50 mouse cellular contexts compared by ENCODE assay signal in genomic region chr19:11614805-11615204, GRCm38 (mm10). TPM values are rescaled to one million over a fixed set of nuclear protein-coding genes. Genes with fewer than 3 reads are reported as not detected.
"Had no signal": no experiment of that assay in that cellular context is flagged by ENCODE, and none has a peak within 500 bp of the region (broad histone marks: within the 10 kb centered on the region; RNA-seq: fewer than 3 reads in every experiment).

No protein-coding gene starts in this region.

- H3K27me3 ChIP-seq: heart, embryonic 12.5 days; heart, embryonic 13.5 days; heart, embryonic 15.5 days; hindbrain, embryonic 12.5 days; hindbrain, embryonic 13.5 days; hindbrain, embryonic 15.5 days; intestine, embryonic 15.5 days; kidney, embryonic 15.5 days had no signal

- H3K9ac ChIP-seq: heart, embryonic 12.5 days; heart, embryonic 13.5 days; heart, embryonic 15.5 days; hindbrain, embryonic 12.5 days; hindbrain, embryonic 13.5 days; hindbrain, embryonic 14.5 days; hindbrain, embryonic 15.5 days; intestine, embryonic 15.5 days; kidney, embryonic 15.5 days had no signal

- H3K4me3 ChIP-seq: heart, embryonic 10.5 days; heart, embryonic 12.5 days; heart, embryonic 13.5 days; heart, embryonic 15.5 days; hindbrain, embryonic 10.5 days; hindbrain, embryonic 12.5 days; hindbrain, embryonic 13.5 days; hindbrain, embryonic 15.5 days; intestine, embryonic 15.5 days; kidney, embryonic 15.5 days; layer of hippocampus, adult 2 months had no signal

- DNase-seq: heart, postnatal 10 days; heart, postnatal 14 days; heart, postnatal 36 days; heart, postnatal 4 days; kidney, adult 11 months; kidney, adult 18-20 months; kidney, adult 2 months; kidney, adult 8-10 months; kidney, adult 9 months; kidney, postnatal 10 days; kidney, postnatal 14 days; kidney, postnatal 25 days; kidney, postnatal 36 days; kidney, postnatal 4 days; layer of hippocampus, adult 9-11 months; layer of hippocampus, postnatal 36 days had no signal

- H3K27ac ChIP-seq: heart, embryonic 10.5 days; heart, embryonic 13.5 days; heart, embryonic 15.5 days; hindbrain, embryonic 10.5 days; hindbrain, embryonic 12.5 days; hindbrain, embryonic 13.5 days; hindbrain, embryonic 14.5 days; hindbrain, embryonic 15.5 days; hindbrain, postnatal 0 days; intestine, embryonic 15.5 days; kidney, embryonic 15.5 days; kidney, postnatal 0 days; layer of hippocampus, adult 2 months had no signal

- H3K36me3 ChIP-seq: heart, embryonic 10.5 days; heart, embryonic 12.5 days; heart, embryonic 13.5 days; heart, embryonic 15.5 days; hindbrain, embryonic 10.5 days; hindbrain, embryonic 12.5 days; hindbrain, embryonic 13.5 days; hindbrain, embryonic 15.5 days; intestine, embryonic 15.5 days; kidney, embryonic 15.5 days had no signal

- H3K4me1 ChIP-seq: heart, embryonic 10.5 days; heart, embryonic 12.5 days; heart, embryonic 13.5 days; heart, embryonic 15.5 days; hindbrain, embryonic 10.5 days; hindbrain, embryonic 12.5 days; hindbrain, embryonic 13.5 days; hindbrain, embryonic 15.5 days; intestine, embryonic 15.5 days had no signal

- H3K9me3 ChIP-seq: heart, embryonic 10.5 days; heart, embryonic 12.5 days; heart, embryonic 13.5 days; heart, embryonic 15.5 days; hindbrain, embryonic 10.5 days; hindbrain, embryonic 12.5 days; hindbrain, embryonic 13.5 days; hindbrain, embryonic 15.5 days; intestine, embryonic 15.5 days; kidney, embryonic 15.5 days had no signal

RNA-seq across cellular contexts. Expression of gene Ms4a2, which starts 8.7 kb away (rescaled TPM):
- total RNA-seq: heart, postnatal 14 days; heart, postnatal 36 days; hindbrain, postnatal 0 days; layer of hippocampus, adult 18-20 months; layer of hippocampus, adult 8-10 months; layer of hippocampus, postnatal 10 days; layer of hippocampus, postnatal 14 days; layer of hippocampus, postnatal 25 days; layer of hippocampus, postnatal 36 days; left cerebral cortex, adult 18-20 months had no signal
- polyA plus RNA-seq: heart, embryonic 12.5 days; heart, embryonic 13.5 days; heart, embryonic 14.5 days; heart, embryonic 15.5 days; hindbrain, embryonic 10.5 days; hindbrain, embryonic 11.5 days; hindbrain, embryonic 12.5 days; hindbrain, embryonic 14.5 days; large intestine, adult 2 months had no signal

RNA-seq across cellular contexts. Expression of gene Ms4a3, which starts 25.8 kb away (rescaled TPM):
- total RNA-seq: heart, postnatal 10 days; heart, postnatal 14 days; heart, postnatal 25 days; heart, postnatal 36 days; heart, postnatal 4 days; hindbrain, postnatal 0 days; layer of hippocampus, adult 18-20 months; layer of hippocampus, adult 2 months; layer of hippocampus, postnatal 10 days; layer of hippocampus, postnatal 14 days; layer of hippocampus, postnatal 25 days; layer of hippocampus, postnatal 36 days; left cerebral cortex, adult 18-20 months had no signal
- polyA plus RNA-seq: heart, embryonic 10.5 days; heart, embryonic 14.5 days; heart, embryonic 15.5 days; heart, postnatal 0 days; hindbrain, embryonic 10.5 days; hindbrain, embryonic 11.5 days; hindbrain, embryonic 12.5 days; hindbrain, embryonic 13.5 days; hindbrain, embryonic 14.5 days; hindbrain, embryonic 15.5 days; hindbrain, embryonic 16.5 days; hindbrain, postnatal 0 days; inflammation-experienced regulatory T-cells, adult 6 months; intestine, embryonic 14.5 days; intestine, postnatal 0 days; kidney, adult 2 months; kidney, embryonic 14.5 days; kidney, embryonic 16.5 days; kidney, postnatal 0 days; large intestine, adult 2 months had no signal

RNA-seq across cellular contexts. Expression of gene Oosp2, which starts 45.6 kb away (rescaled TPM):
- total RNA-seq: heart, postnatal 10 days; heart, postnatal 14 days; heart, postnatal 25 days; heart, postnatal 36 days; heart, postnatal 4 days; hindbrain, postnatal 0 days; layer of hippocampus, adult 18-20 months; layer of hippocampus, adult 2 months; layer of hippocampus, adult 8-10 months; layer of hippocampus, postnatal 10 days; layer of hippocampus, postnatal 14 days; layer of hippocampus, postnatal 25 days; layer of hippocampus, postnatal 36 days; left cerebral cortex, adult 18-20 months had no signal
- polyA plus RNA-seq: heart, embryonic 10.5 days; heart, embryonic 11.5 days; heart, embryonic 12.5 days; heart, embryonic 13.5 days; heart, embryonic 14.5 days; heart, embryonic 15.5 days; heart, embryonic 16.5 days; heart, postnatal 0 days; hindbrain, embryonic 10.5 days; hindbrain, embryonic 11.5 days; hindbrain, embryonic 12.5 days; hindbrain, embryonic 13.5 days; hindbrain, embryonic 14.5 days; hindbrain, embryonic 15.5 days; hindbrain, embryonic 16.5 days; hindbrain, postnatal 0 days; inflammation-experienced regulatory T-cells, adult 6 months; intestine, embryonic 14.5 days; intestine, embryonic 15.5 days; intestine, embryonic 16.5 days; intestine, postnatal 0 days; kidney, adult 2 months; kidney, embryonic 14.5 days; kidney, embryonic 15.5 days; kidney, embryonic 16.5 days; kidney, postnatal 0 days; large intestine, adult 2 months had no signal
